Mouse (Mus musculus) ES-E14 (cell line): ENCODE measurements at regions not wholly inside any gene's neighbourhood (a gene's known extent, or its start where the extent isn't known, plus 50 kb on each side); places are given as distances from the start of the nearest gene placed in this dataset.

Experiments
- CHD2 ChIP-seq: IDR thresholded peaks from 2 replicates; pipeline ENCODE4 v1.6.1; 2014; ENCODE audit warnings: mild to moderate bottlenecking, low read depth, low read length, inconsistent platforms
- MAFK ChIP-seq: IDR thresholded peaks from 2 replicates; pipeline ENCODE4 v1.6.1; 2014; ENCODE audit warnings: mild to moderate bottlenecking, low read depth, low read length, inconsistent platforms; ENCODE audit not compliant: insufficient read depth
- ZNF384 ChIP-seq: IDR thresholded peaks from 2 replicates; pipeline ENCODE4 v1.6.1; 2012; ENCODE audit warnings: low read depth, low read length, inconsistent platforms

- TF ChIP-seq MAFK (no peak), ZNF384 (no peak), CHD2 (no peak)
Measured at GRCm38 (mm10) chrX:58351606-58352005, 329.1 kb downstream of the Zic3 start.
